Mouse (Mus musculus): ENCODE data around the gene Fbn1. TPM values are rescaled to one million over a fixed set of nuclear protein-coding genes. Genes with fewer than 3 reads are reported as not detected.

Gene Fbn1
- total and polyA plus RNA-seq, 2 experiments from 2014 or later = 12.7 to 127 TPM

- no peaks in the 10 kb centered on the region; the same call in 1 of the 2 replicates for H3K4me1 ChIP-seq (ENCODE audit: control insufficient read depth, insufficient read depth)
- no peak overlapping the region for H3K9ac ChIP-seq (replicated peaks; ENCODE audit: low read depth, low read length)
- no peak overlapping the region for H3K4me3 ChIP-seq (ENCODE audit: low read depth, low read length)
- ATAC-seq (ENCODE audit: insufficient read depth, low read depth) (no peak), DNase-seq (ENCODE audit: low spot score) (no peak)
- TF ChIP-seq CTCF (IDR thresholded peaks at IDR 0.05; ENCODE audit: low read depth) = no peak
- no peak for TF ChIP-seq EP300 (IDR thresholded peaks at IDR 0.05; ENCODE audit: low read depth)
- H3K27me3 ChIP-seq (ENCODE audit: control insufficient read depth, insufficient read depth, low read length) = no peaks in the 10 kb centered on the region
- no peak overlapping the region for H3K4me2 ChIP-seq (ENCODE audit: low read depth, low read length)
- H3K9me3 ChIP-seq (replicated peaks; ENCODE audit: control insufficient read depth, low read length) = no peaks in the 10 kb centered on the region
- no peak overlapping the region for H3K27ac ChIP-seq (ENCODE audit: low read depth)
- peaks cover 52% of the 10 kb centered on the region for H3K36me3 ChIP-seq (replicated peaks; ENCODE audit: control insufficient read depth, insufficient read depth, low read length)
- 53% methylated on average over 3 of the region's 3 CpGs for WGBS
Observed at GRCm38 (mm10) chr2:125255886-125256285, 251.9 kb downstream of the Fbn1 start.

GRCm38 (mm10) chr2:125254630-125255029 lies 253.2 kb downstream of the Fbn1 start:
- no peaks in the 10 kb centered on the region for H3K27me3 ChIP-seq (ENCODE audit: control insufficient read depth, insufficient read depth, low read length)
- peaks cover 62% of the 10 kb centered on the region for H3K36me3 ChIP-seq (replicated peaks; ENCODE audit: control insufficient read depth, insufficient read depth, low read length)
- no peaks in the 10 kb centered on the region for H3K9me3 ChIP-seq (replicated peaks; ENCODE audit: control insufficient read depth, low read length)
- H3K4me3 ChIP-seq (ENCODE audit: low read depth, low read length) = no peak overlapping the region
- TF ChIP-seq EP300 (IDR thresholded peaks at IDR 0.05; ENCODE audit: low read depth) (no peak), CTCF (IDR thresholded peaks at IDR 0.05; ENCODE audit: low read depth) (no peak)
- no peak overlapping the region for H3K4me2 ChIP-seq (ENCODE audit: low read depth, low read length)
- DNase-seq (ENCODE audit: low spot score) (no peak), ATAC-seq (ENCODE audit: insufficient read depth, low read depth) (no peak)
- 70% methylated on average over 3 of the region's 3 CpGs for WGBS
- H3K27ac ChIP-seq (ENCODE audit: low read depth) = no peak overlapping the region
- H3K9ac ChIP-seq (replicated peaks; ENCODE audit: low read depth, low read length) = no peak overlapping the region
- H3K4me1 ChIP-seq (ENCODE audit: control insufficient read depth, insufficient read depth) = no peaks in the 10 kb centered on the region; the same call in 1 of the 2 replicates

- no peak for TF ChIP-seq EP300 (IDR thresholded peaks at IDR 0.05; ENCODE audit: low read depth)
- no peak for TF ChIP-seq CTCF (IDR thresholded peaks at IDR 0.05; ENCODE audit: low read depth)
- no peak overlapping the region for H3K27ac ChIP-seq (ENCODE audit: low read depth)
- H3K4me3 ChIP-seq (ENCODE audit: low read depth, low read length) = no peak overlapping the region
- no peak for ATAC-seq (ENCODE audit: insufficient read depth, low read depth)
- 93% methylated on average over 6 of the region's 6 CpGs for WGBS
- H3K36me3 ChIP-seq (replicated peaks; ENCODE audit: control insufficient read depth, insufficient read depth, low read length) = peaks cover 65% of the 10 kb centered on the region
- H3K9me3 ChIP-seq (replicated peaks; ENCODE audit: control insufficient read depth, low read length) = no peaks in the 10 kb centered on the region
- no peak for DNase-seq (ENCODE audit: low spot score)
- H3K9ac ChIP-seq (replicated peaks; ENCODE audit: low read depth, low read length) = no peak overlapping the region
- H3K4me1 ChIP-seq (ENCODE audit: control insufficient read depth, insufficient read depth) = peaks cover 4% of the 10 kb centered on the region; the same call in 1 of the 2 replicates
- no peak overlapping the region for H3K4me2 ChIP-seq (ENCODE audit: low read depth, low read length)
- no peaks in the 10 kb centered on the region for H3K27me3 ChIP-seq (ENCODE audit: control insufficient read depth, insufficient read depth, low read length)
Observed at GRCm38 (mm10) chr2:125253699-125254098, 254.1 kb downstream of the Fbn1 start.

GRCm38 (mm10) chr2:125252275-125252674 lies 255.5 kb downstream of the Fbn1 start:
- DNase-seq (ENCODE audit: low spot score) (no peak), ATAC-seq (ENCODE audit: insufficient read depth, low read depth) (no peak)
- H3K9ac ChIP-seq (replicated peaks; ENCODE audit: low read depth, low read length) = no peak overlapping the region
- no peak overlapping the region for H3K4me3 ChIP-seq (ENCODE audit: low read depth, low read length)
- no peak for TF ChIP-seq EP300 (IDR thresholded peaks at IDR 0.05; ENCODE audit: low read depth)
- peak; percentile 55 for TF ChIP-seq CTCF (IDR thresholded peaks at IDR 0.05; ENCODE audit: low read depth)
- no peaks in the 10 kb centered on the region for H3K9me3 ChIP-seq (replicated peaks; ENCODE audit: control insufficient read depth, low read length)
- peaks cover 54% of the 10 kb centered on the region for H3K36me3 ChIP-seq (replicated peaks; ENCODE audit: control insufficient read depth, insufficient read depth, low read length)
- H3K4me1 ChIP-seq (ENCODE audit: control insufficient read depth, insufficient read depth) = peaks cover 12% of the 10 kb centered on the region
- H3K27ac ChIP-seq (ENCODE audit: low read depth) = 0 out of 2 replicates have a peak overlapping the region, but pooled peaks have one; percentile 15
- no peaks in the 10 kb centered on the region for H3K27me3 ChIP-seq (ENCODE audit: control insufficient read depth, insufficient read depth, low read length)
- 44% methylated on average over 2 of the region's 2 CpGs for WGBS
- no peak overlapping the region for H3K4me2 ChIP-seq (ENCODE audit: low read depth, low read length)

GRCm38 (mm10) chr2:125251781-125252180 lies 256.0 kb downstream of the Fbn1 start:
- TF ChIP-seq CTCF (IDR thresholded peaks at IDR 0.05; ENCODE audit: low read depth) (no peak), EP300 (IDR thresholded peaks at IDR 0.05; ENCODE audit: low read depth) (no peak)
- Histone ChIP-seq H3K4me2 (ENCODE audit: low read depth, low read length) (no peak overlapping the region), H3K27ac (ENCODE audit: low read depth) (no peak overlapping the region), H3K4me3 (ENCODE audit: low read depth, low read length) (no peak overlapping the region), H3K36me3 (replicated peaks; ENCODE audit: control insufficient read depth, insufficient read depth, low read length) (peaks cover 49% of the 10 kb centered on the region), H3K27me3 (ENCODE audit: control insufficient read depth, insufficient read depth, low read length) (no peaks in the 10 kb centered on the region), H3K9ac (replicated peaks; ENCODE audit: low read depth, low read length) (no peak overlapping the region), H3K9me3 (replicated peaks; ENCODE audit: control insufficient read depth, low read length) (no peaks in the 10 kb centered on the region), H3K4me1 (ENCODE audit: control insufficient read depth, insufficient read depth) (peaks cover 12% of the 10 kb centered on the region)
- DNase-seq (ENCODE audit: low spot score) (no peak), ATAC-seq (ENCODE audit: insufficient read depth, low read depth) (no peak)
- WGBS = 92% methylated on average over 4 of the region's 4 CpGs

Other genes with a start within 250 kb of the Fbn1 start
- not detected in 2 replicates for gene Gm9913, start 2.9 kb downstream of the Fbn1 start, total RNA-seq (2014; rRNA removed; ENCODE audit: low replicate concordance)
- 0.42 and 0.51 TPM in 2 replicates for gene Gm9913, start 2.9 kb downstream of the Fbn1 start, polyA plus RNA-seq (2015; fragmentation: Nextera tagmentation; extraction: Ambion mirVana)
- 1.5 and 2.2 TPM in 2 replicates for gene Cep152, start 117.1 kb upstream of the Fbn1 start, total RNA-seq (2014; rRNA removed; ENCODE audit: low replicate concordance)
- 1.2 and 1.3 TPM in 2 replicates for gene Cep152, start 117.1 kb upstream of the Fbn1 start, polyA plus RNA-seq (2015; fragmentation: Nextera tagmentation; extraction: Ambion mirVana)
- 70.4 and 83.6 TPM in 2 replicates for gene Eid1, start 165.1 kb upstream of the Fbn1 start, total RNA-seq (2014; rRNA removed; ENCODE audit: low replicate concordance)
- gene Eid1, start 165.1 kb upstream of the Fbn1 start, polyA plus RNA-seq (2015; fragmentation: Nextera tagmentation; extraction: Ambion mirVana) = 80.7 and 87.4 TPM in 2 replicates
- gene Shc4, start 216.2 kb upstream of the Fbn1 start, total RNA-seq (2014; rRNA removed; ENCODE audit: low replicate concordance) = 1.2 and 4.4 TPM in 2 replicates
- gene Shc4, start 216.2 kb upstream of the Fbn1 start, polyA plus RNA-seq (2015; fragmentation: Nextera tagmentation; extraction: Ambion mirVana) = 0.44 and 0.49 TPM in 2 replicates